Mouse (Mus musculus) cerebellum, adult 2 months (tissue): Measurements from ENCODE around the gene Gm49721.
"Not testable (repeated sequence)": the region's sequence is repeated elsewhere in the genome, so short reads cannot be mapped to it uniquely, and the experiment has no call there.

ENCODE experiments used
- CTCF ChIP-seq: fragments of 200-500 bp; IDR thresholded peaks from 2 replicates; pipeline ENCODE4 v1.5.1; 2011; ENCODE audit warnings: low read depth, mild to moderate bottlenecking, control low read depth, low read length, moderate library complexity, borderline replicate concordance; ENCODE audit not compliant: insufficient read depth
- POLR2A ChIP-seq: fragments of 200-500 bp; IDR thresholded peaks from 2 replicates; pipeline ENCODE4 v1.6.1; 2011; ENCODE audit warnings: low read length, control low read depth, borderline replicate concordance; ENCODE audit not compliant: insufficient read depth

- TF ChIP-seq CTCF, POLR2A: not testable (repeated sequence)
Observed at GRCm38 (mm10) chr17:7014190-7014589, 35.5 kb downstream of the Gm49721 start.
